Mouse (Mus musculus): ENCODE results near the gene Gm10354.
"Not testable (repeated sequence)": the region's sequence is repeated elsewhere in the genome, so short reads cannot be mapped to it uniquely, and the experiment has no call there.

Gene Gm10354

DNA sequence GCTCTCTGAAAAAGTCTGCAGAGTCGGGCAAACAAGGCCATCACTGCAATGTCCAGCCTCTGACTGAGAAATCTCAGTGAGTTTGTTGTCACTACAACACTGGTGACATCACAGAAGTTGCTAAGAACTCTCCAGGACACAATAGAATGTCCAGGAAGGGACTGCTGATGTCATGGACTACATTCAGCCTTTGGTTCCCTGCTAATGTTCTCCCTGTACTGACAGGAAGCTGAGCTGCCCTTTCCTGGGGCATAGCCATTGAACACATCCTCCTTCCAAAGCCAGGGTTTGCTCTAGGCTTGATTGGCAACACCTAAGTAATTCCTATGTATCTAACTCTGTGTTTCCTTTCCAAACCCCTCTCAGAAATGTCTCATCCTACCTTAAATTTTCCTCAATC is at the start of gene Gm10354:
TSS of gene Gm10354 (minus strand) at position 101 of the 400 bp plus-strand sequence.
- not testable (repeated sequence) for DNase-seq (ENCODE audit: low read depth in 2 of 2, low spot score in 2 of 2)

DNA sequence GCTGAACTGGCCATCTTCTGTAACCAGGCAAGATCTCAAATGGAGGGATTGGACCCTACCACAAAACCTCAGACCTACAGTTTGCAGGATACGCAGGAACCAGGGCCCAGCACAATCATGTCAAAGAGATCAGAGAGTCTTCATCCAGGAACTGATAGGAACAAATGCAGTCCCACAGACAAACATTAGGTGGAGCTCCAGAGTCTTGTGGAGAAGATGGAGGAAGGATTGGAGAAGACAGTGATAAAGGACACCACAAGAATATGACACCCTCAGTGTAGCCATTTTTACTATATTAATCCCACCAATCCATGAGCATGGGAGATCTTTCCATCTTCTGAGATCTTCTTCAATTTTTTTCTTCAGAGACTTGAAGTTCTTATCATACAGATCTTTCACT is 45.6 kb upstream of the Gm10354 start:
- DNase-seq (ENCODE audit: low read depth in 2 of 2, low spot score in 2 of 2), result not testable (repeated sequence)

DNA sequence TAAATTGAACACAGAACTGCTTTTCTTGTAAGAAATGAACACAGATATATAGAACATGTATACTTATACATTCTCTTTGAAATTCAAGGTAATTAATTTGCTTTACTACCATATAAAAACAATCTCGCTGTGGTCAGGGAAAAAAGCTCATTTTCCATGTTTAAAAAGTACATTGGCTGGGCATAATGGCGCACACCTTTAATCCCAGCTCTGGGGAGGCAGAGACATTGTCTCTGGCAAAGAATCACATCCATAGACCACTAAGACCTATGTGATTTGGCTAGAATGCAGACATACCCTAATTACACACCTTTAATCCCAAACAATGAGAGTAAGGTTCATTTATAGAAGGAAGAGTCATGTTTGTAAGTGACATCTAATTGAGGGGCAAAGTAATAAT is 41.3 kb upstream of the Gm10354 start:
- not testable (repeated sequence) for DNase-seq (ENCODE audit: low read depth in 2 of 2, low spot score in 2 of 2)

DNA sequence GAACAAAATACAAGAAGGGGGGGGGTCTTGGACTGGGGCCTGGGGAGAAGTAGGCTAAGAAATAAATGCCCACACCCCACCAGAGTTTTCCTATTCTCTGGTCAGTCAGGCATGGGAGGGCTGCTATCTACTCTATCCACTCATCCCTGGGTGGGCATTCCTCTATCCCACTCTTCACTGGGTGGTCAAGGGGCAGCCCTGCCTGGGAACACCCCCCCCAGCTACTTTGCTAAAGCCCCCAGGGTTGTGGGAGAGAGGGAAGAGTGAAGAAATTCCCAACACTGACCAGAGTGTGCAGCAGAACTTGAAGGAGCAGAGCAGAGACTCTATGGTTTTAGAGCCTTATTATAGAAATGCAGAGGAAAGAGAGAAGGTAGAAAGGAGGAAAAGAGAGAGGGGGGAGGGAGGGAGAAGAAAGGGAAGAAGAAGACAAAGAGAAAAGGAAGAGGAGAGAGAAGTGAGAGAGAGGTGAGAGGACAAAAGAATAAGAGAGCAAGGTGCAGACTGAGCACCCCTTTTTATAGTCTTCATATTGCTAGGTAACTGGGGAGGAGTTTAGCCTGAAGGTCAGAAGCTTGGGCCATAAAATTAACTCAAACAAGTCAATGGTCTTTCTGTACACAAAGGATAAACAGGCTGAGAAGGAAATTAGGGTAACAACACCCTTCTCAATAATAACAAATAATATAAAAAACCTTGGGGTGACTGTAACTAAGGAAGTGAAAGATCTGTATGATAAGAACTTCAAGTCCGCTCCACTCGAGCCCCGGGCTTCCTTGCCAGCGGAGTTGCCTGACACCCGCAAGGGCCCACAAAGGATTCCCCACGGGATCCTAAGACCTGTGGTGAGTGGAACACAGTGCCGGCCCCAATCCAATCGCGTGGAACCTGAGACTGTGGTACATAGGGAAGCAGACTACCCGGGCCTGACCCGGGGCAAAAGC is 32.2 kb upstream of the Gm10354 start:
- DNase-seq (ENCODE audit: low read depth in 2 of 2, low spot score in 2 of 2), result not testable (repeated sequence)

DNA sequence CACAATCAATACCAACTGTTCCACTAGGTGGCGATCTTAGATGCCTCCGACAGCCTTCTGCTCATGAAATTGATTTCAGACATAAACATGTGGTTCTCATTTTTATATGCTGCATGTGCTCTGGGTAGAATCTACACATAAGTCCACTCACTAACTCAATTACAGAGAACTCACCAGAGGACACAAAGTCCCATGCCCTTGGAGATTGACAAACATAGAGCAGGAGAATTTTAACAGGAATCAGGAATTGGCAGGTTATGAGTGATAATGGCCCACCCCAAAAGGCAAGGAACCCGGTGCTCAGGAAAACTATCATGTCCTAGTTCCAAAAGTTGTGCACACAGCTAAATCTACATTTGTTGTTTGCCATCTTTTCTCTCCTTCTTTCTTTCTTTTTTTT is 28.2 kb upstream of the Gm10354 start:
- DNase-seq (ENCODE audit: low read depth in 2 of 2, low spot score in 2 of 2), result not testable (repeated sequence)

DNA sequence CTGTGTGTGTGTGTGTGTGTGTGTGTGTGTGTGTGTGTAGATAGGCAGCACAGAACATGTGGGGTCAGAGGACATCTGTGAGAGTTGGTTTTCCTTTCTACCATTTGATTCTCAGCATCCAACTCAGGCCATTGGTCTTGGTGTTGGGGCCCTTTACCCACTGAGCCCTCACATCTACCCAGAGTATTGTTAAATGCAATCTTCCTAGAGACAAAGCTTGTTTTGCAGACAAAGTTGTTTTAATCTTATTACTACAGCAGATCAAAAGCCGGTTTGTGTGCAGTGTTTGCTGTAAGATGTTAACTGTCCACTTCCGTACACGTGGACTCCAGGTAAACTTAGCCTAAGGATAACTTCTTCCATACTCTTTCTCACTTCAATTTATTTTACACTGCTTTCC is 27.6 kb upstream of the Gm10354 start:
- DNase-seq (ENCODE audit: low read depth in 2 of 2, low spot score in 2 of 2), result not testable (repeated sequence)

DNA sequence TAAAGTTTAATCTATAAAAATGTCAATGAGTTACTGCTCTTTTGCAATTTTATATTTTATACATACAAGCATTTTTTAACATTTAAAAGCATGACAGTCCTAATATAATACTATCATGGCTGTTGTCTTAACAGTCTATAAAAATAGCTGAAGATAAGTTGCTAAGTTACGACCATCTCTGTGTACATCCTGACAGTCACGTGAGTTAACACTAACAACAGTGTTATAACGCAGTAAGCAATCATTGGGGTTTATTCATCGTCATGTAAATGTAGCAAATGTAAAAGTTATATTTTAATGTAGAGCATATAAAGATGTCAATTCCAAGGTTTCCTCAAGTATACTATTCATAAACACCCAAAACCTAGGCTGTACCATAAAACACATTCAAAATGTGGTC is 26.8 kb upstream of the Gm10354 start:
- not testable (repeated sequence) for DNase-seq (ENCODE audit: low read depth in 2 of 2, low spot score in 2 of 2)

DNA sequence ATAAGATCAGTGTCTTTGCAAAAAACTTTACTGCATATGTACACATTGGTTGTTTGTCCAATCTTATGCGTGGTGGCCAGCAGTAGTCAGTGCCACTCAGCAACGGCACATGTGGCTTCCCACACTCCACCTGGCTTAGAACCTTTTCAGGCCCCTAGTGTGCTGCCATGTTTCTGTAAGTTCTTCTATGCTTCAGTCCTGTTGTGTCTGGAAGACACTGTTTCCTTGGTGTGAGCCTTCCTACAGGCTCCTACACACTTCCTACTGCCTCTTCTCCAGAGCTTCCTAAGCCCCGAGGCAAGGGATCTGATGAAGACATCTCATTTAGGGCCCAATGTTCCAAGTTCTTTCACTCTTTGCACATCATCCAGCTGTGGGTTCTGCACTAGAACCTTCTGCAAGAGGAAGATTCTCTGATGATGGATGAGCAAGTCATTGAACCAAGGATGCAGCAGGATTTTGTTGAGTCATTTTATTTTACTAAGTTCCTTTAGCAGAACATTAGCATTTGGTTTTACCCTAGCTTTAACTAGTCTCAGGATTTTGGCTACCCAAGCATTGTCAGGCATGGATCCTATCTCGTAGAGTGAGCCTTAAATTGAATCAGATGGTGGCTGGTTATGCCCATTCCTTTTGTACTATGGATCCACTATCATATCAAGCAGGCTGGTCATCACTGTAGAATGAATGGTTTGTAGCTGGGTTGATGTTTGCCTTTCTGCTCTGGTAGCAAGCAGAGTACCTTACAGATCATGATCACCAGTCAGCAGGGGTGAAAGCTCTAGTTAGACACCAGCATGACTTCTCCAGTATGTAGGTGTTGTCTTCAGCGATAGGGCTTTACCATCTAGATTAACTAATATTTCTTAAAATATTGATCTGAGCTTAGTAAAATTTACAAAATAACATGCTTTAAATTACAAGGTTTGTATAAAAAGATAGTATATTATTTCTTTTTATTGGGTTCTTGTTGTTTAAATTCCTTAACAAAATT is 26.1 kb upstream of the Gm10354 start:
- DNase-seq (ENCODE audit: low read depth in 2 of 2, low spot score in 2 of 2), result not testable (repeated sequence)

DNA sequence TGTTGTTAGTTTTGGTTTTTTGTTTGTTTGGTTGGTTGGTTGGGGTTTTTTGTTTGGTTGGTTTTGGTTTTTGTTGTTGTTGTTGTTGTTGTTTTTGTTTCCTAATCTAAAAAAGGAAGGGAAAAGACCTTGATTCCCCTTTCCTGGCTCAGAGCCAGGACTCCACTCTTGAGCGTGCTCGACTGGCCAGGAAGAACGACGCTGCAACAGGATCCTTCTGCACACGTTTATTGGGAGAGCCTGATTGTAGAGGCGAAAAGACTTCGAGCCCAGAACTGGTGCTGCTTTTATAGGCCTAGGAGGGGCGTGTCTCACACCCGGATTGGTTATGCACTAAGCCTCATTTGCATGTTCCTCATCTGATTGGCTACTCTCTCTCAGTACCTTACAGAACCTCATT is 19.3 kb upstream of the Gm10354 start:
- not testable (repeated sequence) for DNase-seq (ENCODE audit: low read depth in 2 of 2, low spot score in 2 of 2)

DNA sequence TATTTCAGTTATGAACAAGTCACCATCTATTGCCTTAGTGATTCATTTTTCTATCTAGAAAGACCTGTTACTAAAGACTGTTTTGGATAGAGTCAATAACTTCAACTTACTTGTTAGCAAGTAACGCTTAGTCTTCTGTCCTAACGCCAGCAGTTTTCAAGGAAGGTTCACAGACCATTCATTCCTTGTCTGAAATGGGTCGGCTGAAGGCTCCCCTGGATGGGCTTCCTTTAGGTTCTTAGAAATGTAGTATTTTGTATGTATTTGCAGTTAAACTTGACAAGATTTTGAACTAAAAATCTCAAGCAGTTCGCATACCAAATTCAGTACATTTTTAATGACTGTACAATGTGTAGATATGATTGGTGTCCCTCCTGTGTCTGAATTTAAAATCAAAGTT is 18.8 kb upstream of the Gm10354 start:
- not testable (repeated sequence) for DNase-seq (ENCODE audit: low read depth in 2 of 2, low spot score in 2 of 2)

DNA sequence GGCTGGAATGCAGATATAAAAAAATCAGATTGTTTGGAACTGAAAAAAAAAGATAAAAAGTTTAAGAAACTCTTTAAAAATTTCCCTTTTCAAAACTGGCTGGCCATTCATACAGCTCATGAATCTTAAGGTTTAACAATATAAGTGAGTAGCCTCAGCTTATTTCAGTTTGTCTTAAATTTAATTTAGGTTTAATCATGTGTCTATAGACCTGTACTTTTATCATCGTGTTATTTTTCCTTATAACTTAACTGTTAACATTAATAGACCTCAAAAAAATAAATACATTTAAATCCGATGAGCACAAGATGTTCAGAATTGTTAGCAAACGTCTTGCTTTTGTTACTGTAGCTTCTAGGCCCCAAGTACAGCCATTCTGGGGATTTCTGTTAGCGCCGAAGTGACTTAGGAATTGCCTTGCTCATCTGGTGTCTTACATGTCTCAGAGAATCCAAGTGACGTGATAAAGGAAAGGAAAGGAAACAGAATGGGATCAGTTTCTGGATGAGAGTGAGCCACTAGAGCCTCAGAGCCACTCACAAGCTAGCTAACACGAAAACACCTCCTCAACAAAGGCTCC is 18.0 kb upstream of the Gm10354 start:
- DNase-seq (ENCODE audit: low read depth in 2 of 2, low spot score in 2 of 2), result not testable (repeated sequence)

DNA sequence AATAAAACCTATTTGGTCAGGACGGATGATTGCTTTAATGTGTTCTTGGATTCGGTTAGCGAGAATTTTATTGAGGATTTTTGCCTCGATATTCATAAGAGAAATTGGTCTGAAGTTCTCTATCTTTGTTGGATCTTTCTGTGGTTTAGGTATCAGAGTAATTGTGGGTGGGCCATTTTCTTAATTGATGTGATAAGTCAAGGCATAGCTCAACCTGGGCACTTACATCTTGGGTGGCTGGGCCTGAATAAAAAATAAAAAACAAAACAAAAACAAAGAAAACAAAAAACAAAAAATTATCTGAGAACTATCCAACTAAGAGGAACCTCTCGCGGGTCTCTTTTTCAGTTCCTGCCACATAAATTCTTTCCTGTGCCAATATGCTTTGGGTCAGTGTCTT is 15.4 kb upstream of the Gm10354 start:
- not testable (repeated sequence) for DNase-seq (ENCODE audit: low read depth in 2 of 2, low spot score in 2 of 2)

DNA sequence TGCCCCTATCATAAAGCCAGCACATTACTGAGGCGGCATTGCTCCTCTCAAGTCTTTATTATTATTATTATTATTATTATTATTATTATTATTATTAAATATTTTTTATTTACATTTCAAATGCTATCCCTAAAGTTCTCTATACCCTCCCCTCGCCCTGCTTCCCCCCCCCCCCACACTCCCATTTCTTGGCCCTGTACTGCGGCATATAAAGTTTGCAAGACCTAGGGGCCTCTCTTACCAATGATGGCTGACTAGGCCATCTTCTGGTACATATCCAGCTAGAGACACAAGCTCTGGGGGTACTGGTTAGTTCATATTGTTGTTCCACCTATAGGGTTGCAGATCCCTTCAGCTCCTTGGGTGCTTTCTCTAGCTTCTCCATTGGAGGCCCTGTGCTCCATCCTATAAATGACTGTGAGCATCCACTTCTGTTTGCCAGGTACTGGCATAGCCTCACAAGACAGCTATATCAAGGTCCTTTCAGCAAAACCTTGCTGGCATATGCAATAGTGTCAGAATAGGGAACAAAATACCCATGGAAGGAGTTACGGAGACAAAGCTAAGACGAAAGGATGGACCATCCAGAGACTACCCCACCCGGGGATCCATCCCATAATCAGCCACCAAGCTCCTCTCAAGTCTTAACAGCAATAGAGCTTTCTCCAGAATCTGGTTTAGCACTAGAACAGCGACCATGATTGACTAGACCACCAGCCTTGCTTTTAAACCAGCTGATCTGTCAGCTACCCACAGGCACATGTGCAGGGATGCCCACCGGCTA is 11.8 kb upstream of the Gm10354 start:
- DNase-seq (ENCODE audit: low read depth in 2 of 2, low spot score in 2 of 2), result not testable (repeated sequence)

DNA sequence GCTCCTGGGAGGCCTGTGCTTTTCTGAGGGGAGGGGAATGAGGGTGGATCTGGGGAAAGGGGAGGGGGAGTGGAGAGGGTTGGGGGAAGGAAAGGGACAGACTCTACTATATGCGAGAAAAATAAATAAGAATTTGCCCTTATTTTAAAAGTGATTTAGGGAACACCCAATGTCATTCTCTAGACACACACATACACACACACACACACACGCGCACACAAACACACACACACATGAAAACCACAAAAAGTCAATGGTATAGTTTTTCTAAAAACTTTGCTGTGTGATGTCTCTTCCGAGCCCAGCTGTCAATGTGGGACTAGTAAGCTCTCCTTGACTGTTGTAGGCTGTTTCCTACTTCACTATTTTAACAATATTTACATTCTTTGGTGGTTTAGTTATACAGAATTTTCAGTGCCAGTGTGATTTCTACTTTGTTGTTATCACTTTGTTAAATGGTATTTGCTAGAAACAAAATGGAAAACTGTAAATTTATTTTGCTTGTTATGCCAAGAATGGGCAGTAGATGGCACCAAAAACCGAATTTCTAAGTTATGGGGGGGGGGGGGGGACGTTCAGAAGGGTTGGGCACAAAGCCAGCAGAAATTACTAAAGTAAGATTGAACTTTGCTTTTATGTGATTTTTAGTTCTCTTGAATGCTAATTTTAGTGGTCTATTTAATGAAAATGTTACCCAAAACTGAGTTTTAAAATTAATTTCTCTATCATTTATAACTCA is 8.1 kb upstream of the Gm10354 start:
- DNase-seq (ENCODE audit: low read depth in 2 of 2, low spot score in 2 of 2), result not testable (repeated sequence)

DNA sequence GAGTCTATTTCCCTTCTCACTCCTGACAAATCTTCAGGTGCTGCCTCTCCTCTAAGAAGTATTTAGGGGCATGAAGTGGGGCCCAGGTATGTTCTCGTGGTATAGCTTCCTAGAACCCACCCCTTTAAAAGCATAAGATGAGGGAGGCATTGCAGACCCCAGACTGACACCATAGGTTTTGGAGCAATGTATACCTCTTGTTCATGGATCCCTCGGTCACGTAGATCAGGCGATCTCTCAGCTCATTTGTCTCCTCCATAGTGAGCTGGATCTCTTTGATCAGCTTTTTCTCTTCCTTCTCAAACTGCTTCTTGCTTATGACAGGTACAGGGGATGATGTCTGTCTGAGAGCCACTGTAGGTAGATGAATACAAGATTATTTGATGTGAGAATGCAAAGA is 1.4 kb downstream of the Gm10354 start:
- DNase-seq (ENCODE audit: low read depth in 2 of 2, low spot score in 2 of 2), result not testable (repeated sequence)

DNA sequence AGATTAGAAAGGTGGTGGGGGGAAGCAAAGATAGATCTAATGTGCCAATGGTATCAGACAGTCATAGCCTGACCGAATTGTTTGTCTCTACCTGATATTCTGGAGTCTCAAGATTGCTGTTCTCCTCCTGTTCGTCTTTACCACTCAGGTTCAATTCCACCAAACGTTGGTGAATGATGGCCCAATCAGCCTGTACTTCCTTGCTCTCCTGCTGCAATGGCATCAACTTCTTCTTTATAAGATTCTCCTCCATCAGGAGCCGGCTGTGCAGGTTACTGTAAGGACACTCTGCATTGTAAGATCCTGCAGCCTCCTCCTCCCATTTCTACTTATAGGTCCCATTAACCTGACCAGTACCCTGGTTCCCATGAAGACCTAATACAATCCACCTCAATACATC is 3.4 kb downstream of the Gm10354 start:
- not testable (repeated sequence) for DNase-seq (ENCODE audit: low read depth in 2 of 2, low spot score in 2 of 2)

DNA sequence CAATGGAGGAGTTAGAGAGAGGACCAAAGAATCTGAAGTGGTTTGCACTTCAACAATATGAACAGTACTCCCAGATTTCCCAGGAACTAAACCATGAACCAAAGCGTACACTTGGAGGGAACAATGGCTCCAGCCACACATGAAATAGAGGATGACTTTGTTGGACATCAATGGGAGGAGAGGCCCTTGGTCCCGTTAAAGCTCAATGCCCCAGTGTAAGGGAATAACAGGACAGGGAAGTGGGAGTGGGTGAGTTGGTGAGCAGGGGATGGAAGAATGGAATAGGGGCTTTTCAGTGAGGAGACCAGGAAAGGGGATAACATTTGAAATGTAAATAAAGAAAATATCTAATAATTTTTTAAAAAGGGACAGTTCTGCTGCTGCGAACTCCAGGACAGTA is 5.9 kb downstream of the Gm10354 start:
- DNase-seq (ENCODE audit: low read depth in 2 of 2, low spot score in 2 of 2), result not testable (repeated sequence)

DNA sequence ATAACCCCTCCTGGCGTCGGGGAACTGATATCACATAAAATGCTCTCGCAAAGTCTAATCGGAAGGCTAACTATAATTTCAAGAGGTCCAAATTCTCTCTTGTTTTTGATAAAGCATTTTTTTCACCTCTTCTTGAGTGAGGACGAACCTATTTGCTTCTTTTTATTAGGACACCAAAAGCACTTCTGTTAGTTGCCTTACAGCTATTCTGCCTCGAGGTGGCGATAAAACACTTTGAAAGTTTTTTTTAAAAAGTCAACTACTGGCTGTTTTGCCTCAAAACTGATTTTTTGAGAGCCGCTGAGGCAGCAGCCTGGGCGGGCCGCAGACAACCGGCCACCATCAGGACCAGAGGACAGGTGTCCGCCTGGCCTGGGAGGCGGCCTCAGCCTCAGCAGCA is 14.9 kb downstream of the Gm10354 start:
- not testable (repeated sequence) for DNase-seq (ENCODE audit: low read depth in 2 of 2, low spot score in 2 of 2)

DNA sequence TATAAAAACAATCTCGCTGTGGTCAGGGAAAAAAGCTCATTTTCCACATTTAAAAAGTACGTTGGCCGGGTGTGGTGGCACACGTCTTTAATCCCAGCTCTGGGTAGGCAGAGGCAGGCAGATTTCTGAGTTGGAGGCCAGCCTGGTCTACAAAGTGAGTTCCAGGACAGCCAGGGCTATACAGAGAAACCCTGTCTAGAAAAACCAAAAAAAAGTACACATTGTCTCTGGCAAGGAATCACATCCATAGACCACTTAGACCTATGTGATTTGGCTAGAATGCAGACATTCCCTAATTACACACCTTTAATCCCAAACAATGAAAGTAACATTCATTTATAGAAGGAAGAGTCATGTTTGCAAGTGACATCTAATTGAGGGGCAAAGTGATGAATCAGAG is 17.2 kb downstream of the Gm10354 start:
- DNase-seq (ENCODE audit: low read depth in 2 of 2, low spot score in 2 of 2), result not testable (repeated sequence)

All from CD8-positive naive resting alpha-beta T cell, adult 2 months (primary cell).